Mouse (Mus musculus): ENCODE data around the gene Tnnt2.

Gene Tnnt2

DNA sequence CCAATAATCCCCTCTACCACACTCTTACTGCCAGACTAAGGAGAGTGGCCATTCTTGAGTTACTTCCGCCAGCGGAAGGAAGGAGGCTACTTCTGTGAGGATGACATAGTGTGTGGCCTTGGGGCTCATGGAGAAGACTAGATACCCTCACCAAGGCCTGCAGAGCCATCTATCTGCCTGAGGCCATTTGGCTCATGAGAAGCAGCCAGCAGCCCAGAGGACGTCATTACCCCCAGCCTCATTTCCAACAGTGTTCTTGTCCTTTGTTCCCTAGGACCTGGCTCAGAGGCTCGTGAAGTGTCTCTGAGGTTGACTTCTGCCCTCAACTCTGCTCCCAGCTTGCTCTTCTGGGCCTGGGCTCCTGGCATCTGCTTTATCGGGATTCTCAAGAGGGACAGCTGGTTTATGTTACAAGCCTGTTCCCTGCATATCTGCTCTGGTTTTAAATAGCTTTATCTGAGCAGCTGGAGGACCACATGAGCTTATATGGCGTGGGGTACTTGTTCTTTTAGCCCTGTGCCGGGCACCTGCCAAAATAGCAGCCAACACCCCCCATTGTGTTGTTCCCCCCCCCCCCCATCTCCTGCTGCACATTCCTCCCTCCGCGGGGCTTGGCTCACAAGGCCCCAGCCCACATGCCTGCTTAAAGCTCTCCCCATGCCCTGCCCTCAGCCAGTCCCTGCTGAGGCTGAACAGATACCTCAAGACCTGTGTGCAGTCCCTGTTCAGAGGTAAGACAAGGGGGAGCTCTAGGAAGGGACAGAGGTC is at the start of gene Tnnt2:
TSS of gene Tnnt2 (plus strand) at position 639 of the 768 bp plus-strand sequence.
- no peak for DNase-seq (ENCODE audit: low spot score)

GRCm38 (mm10) chr1:135787799-135788198 is 48.4 kb upstream of the Tnnt2 start:
- no peak for DNase-seq (ENCODE audit: low spot score)

GRCm38 (mm10) chr1:135788708-135789107 is 47.4 kb upstream of the Tnnt2 start:
- no peak for DNase-seq (ENCODE audit: low spot score)

- no peak for DNase-seq (ENCODE audit: low spot score)
These were observed 46.3 kb upstream of the Tnnt2 start for GRCm38 (mm10) chr1:135789815-135790214.

DNA sequence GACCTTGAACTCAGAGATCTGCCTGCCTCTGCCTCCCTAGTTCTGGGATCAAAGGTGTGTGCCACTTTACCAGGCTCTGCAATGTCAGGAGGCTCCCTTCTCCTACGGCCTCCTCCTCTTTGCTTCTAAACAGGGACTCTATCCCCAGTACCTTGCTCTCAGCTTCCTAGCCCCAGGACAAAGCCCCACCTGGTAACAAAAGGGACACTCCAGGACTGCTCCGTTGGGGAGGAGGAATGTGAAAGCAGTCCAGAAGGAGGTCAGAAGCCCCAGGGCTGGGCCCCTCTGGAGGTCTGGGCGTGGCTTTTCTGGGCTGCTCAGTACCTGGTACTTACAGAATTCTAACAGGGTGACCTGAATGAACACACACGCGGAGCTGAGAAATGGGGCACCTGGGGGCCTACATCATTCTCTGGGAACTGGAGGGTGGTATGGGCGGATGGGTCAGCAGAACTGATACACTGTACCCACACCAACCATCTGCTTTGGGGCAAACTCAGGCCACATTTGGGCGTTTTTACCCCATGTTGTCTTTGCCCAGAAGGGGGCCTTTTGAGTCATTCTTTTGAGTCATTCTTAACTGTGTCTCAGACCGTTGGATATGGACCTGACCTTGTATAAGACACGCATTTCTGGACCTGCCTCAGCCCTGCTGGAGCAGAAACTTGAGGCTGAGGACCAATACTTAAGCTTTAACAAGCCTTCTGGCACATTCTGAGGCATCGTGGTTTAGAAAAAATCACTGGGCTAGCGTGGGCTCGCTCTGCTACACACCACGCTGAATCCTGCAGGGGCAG is 43.8 kb upstream of the Tnnt2 start:
- DNase-seq (ENCODE audit: low spot score) = no peak

DNA sequence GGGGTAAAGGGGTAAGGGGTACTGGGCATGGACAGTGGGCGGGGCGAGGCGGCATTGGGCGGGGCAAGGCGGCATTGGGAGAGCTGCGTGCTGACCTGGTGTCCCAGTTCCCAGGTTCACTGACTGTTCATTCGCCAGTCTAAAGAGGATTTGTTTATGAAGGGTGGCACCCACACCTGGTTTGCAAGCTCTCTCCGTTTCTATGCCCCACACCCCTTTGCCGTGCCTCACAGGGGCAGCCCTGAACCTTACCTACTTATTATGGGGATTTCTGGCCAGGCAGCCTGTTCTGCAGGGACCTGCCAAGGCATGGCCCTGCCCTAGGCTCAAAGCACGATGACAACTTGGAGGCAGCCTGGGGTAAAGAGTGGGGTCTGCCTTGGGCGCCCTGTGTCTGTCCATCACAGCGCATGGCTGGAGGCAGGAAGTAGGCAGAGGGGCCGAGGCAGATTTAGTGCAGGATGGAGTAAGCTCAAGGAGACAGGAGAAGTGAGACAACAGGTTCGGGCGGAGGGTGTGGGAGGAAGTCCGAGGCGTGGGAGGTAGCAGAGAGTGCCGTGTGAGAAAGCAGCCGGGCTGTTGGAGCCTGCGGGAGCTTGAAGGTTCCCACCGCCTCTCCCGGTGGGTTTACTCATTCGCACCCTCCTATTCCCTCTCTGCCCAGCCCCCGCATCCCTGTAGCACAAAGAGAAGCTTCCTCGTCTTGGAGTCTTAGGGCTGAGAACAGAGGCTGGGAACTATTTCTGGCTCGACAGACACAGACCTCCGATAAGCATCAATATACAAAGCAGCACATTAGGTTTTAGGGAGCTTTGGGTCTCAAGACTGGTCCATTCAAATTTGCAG is 42.6 kb upstream of the Tnnt2 start:
- DNase-seq (ENCODE audit: low spot score) = no peak

DNA sequence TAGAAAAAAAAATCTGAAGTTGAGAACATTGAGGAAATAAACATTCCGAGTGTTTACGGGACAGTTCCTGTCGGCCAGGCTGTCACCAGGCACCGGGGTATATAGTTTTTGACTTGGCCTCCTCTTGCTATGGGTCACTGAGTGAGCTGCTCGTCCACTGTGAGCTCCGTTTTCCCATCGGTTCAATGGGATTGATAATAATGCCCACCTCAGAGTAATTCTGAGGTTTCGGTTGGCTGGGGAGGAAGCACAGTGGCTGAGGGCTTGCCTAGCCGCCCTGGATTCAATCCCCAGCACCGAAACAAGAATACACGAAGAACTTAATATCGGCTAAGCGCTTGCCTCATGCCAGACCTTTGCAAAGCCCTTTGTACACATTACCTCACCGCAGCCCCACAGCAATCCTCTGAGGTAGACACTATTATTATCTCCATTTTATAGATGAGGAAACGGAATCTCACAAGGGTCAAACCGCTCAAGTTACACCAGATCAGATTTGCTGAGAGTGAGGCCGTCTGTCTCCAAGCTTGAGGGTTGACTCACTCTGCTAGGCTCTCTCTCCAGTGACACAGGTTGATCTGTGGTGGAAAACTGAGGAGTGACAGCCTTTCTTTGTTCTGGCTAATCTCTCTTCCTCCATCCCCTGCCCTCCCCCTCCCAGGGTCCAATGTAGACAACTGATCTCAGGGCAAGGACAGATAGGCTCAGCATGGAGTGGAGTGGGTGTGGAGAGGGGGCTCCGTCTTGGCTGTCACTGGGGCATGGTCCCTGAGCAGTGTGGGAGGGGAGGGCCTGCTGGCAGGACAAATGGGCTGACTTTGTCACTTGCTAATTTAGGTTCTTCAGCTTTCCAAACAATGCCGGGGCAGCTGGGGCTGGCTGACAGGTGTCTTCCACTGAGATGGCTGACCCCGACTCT is 41.7 kb upstream of the Tnnt2 start:
- DNase-seq (ENCODE audit: low spot score) = no peak

DNA sequence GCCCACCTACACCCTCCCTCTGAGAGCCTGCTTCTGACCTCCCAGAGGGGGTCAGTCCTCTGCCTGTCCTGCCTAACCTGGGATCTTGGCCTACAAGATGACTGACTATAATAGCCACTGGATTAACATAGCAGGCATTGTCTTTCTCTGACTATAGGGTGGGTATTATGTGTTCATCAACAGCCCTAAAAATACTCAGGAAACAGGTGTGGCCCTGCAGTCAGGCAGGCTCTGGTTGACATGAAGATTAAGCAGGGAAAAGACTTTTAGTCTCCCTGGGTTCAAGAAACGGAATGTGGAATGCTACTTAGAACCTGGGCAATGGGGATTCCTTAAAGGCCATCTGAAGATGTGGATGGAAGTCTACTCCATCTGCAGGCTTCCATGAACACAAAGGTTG is 37.7 kb upstream of the Tnnt2 start:
- no peak for DNase-seq (ENCODE audit: low spot score)

- no peak for DNase-seq (ENCODE audit: low spot score)
These were observed 37.0 kb upstream of the Tnnt2 start for GRCm38 (mm10) chr1:135799109-135799627.

- no peak for DNase-seq (ENCODE audit: low spot score)
These were observed 35.8 kb upstream of the Tnnt2 start for GRCm38 (mm10) chr1:135800192-135800950.

GRCm38 (mm10) chr1:135807546-135807945 is 28.6 kb upstream of the Tnnt2 start:
- DNase-seq (ENCODE audit: low spot score) = no peak

GRCm38 (mm10) chr1:135810180-135810579 is 26.0 kb upstream of the Tnnt2 start:
- no peak for DNase-seq (ENCODE audit: low spot score)

DNA sequence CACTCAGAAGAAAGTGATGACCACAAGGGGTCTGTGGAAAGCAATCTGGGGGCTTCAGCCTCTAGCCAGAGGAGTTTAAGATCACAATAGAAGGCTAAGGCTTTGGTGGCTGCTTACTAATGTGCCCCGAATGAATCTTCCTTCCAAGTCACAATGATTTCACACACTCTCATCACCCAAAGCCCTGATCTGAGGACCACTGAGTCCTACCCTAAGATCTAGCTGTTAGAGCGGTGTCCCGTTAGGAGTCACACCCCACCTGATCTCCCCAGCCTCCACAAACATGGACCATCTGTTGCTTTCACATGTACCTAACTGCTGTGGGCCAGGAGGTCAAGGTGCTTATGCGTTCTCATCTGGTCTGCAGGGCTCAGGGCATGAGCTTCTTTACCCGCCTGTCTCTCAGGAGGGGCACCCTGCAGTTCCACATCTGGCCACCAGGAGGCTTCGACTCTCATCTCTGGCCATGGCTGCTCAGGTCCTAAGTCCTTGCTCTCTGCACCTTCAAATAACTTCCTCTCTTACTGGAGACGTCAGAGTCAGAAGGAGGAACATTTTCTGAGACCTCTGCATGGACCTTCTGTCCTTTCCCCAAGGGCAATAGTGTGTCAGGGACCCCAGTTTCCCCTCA is 25.0 kb upstream of the Tnnt2 start:
- DNase-seq (ENCODE audit: low spot score) = peak; percentile 75

GRCm38 (mm10) chr1:135812205-135812604 is 23.9 kb upstream of the Tnnt2 start:
- DNase-seq (ENCODE audit: low spot score) = no peak

DNA sequence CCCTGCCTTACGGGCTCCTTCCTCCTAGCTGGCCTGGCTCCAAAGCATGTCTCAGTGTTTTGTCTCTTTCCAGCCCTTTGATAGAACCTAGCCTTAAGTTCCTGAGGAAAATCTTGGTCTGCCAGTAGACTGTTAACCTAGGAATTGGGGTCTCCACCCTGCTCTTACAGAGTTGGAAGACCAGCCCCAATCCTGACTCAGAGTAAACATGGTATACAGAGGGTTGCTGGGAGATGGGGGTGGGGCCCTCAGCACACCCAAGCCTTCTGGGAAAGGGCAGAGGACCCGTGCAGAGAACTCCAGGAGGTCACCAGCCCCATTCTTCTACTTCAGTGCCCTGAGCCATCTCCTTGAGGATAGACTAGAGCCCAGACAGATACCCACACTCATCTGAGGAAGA is 23.5 kb upstream of the Tnnt2 start:
- no peak for DNase-seq (ENCODE audit: low spot score)

DNA sequence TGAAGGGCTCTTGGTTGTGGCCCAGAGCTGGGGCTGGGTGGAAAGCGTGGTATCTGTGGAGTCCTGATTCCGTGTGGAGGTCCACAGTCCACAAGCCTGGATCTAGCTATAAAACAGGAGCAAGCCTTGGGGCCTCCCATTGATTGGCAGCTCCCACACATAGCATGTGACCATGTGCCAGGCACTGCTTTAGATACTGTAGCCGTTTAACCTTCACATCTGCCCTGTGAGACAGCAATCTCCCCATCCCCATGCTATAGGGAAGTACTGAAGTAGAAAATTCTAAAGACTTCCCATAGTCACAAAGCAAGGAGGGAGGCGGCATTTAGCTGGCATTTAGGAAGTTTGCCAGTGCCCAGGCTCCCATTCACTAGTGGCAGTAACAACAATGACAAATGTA is 23.1 kb upstream of the Tnnt2 start:
- DNase-seq (ENCODE audit: low spot score) = no peak

- DNase-seq (ENCODE audit: low spot score) = no peak
These were observed 22.3 kb upstream of the Tnnt2 start for GRCm38 (mm10) chr1:135813687-135814395.

DNA sequence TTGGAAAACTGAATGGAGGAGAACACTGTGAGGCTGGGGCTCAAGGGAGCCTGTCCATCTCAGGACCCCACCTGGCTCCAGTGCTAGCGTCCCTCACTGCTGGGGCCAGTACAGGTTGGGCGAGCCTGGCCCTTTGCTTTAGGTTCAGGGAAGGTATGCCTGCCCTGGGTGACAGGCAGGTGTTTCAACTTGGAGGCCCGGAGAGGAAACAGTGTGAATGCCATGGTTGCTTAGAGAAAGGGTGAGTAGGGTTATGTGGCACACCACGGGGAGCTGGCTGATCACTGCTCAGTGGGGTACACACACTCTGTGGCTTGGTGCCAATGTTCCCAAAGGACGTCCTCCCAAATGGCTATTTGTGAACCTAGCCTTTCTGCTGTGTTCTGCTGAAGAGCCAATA is 21.6 kb upstream of the Tnnt2 start:
- no peak for DNase-seq (ENCODE audit: low spot score)

DNA sequence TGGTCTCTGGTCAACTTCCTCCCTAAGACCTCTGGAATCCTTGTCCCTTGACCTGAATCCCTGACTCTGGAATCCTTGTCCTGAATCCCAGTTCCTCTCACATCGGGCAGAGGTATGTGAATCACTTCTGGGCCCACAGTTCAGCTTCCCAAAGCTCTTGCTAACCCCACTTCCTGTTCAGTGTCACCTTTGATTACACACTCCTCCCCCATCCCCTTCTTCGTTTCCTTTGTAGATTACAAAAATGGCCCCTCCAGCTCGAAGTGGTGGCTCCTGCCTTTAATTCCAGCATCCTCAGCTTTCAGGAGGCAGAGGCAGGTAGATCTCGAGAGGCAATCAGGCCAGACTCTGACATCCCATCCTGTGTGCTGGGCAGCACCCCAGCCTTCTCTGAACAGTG is 18.6 kb upstream of the Tnnt2 start:
- DNase-seq (ENCODE audit: low spot score) = no peak
